ENCODE assay signal across 8 mouse cellular contexts in genomic region chr4:120129233-120129885, GRCm38 (mm10). TPM values are rescaled to one million over a fixed set of nuclear protein-coding genes. Genes with fewer than 3 reads are reported as not detected.
DNase-seq lines count a peak whose midpoint lies in the region; TF ChIP-seq lines count a peak whose summit lies in the region.
"Had no signal": no experiment of that assay in that cellular context is flagged by ENCODE, and none has a peak within 500 bp of the region (broad histone marks: within the 10 kb centered on the region; RNA-seq: fewer than 3 reads in every experiment).

No protein-coding gene starts in this region.

- no peak for TF ChIP-seq EP300 in MEL (IDR thresholded peaks at IDR 0.05; ENCODE audit: low read depth in 1 of 2, low read length in 2 of 2)

- H3K27me3 ChIP-seq in C2C12 (ENCODE audit: control insufficient read depth, insufficient read depth, insufficient read length), result no peaks in the 10 kb centered on the region
- no peaks in the 10 kb centered on the region for H3K27me3 ChIP-seq in MEL (ENCODE audit: control insufficient read depth in 1 of 2, insufficient read depth in 2 of 2, low read length in 2 of 2)

- H3K27ac ChIP-seq in MEL (ENCODE audit: control insufficient read depth, low read depth, low read length), result no peak overlapping the region

- H3K9me3 ChIP-seq in MEL (replicated peaks; ENCODE audit: insufficient read depth, low read length), result no peaks in the 10 kb centered on the region

- DNase-seq in MEL (ENCODE audit: low read depth, low spot score), result peak; percentile 7
- DNase-seq in cerebellum, adult 9-11 months, result peak; percentile 63
- DNase-seq in heart, adult 8-10 months (ENCODE audit: low spot score), result peak; percentile 20
- DNase-seq in kidney, postnatal 10 days, result peak; percentile 70
- peak; percentile 49 for DNase-seq in lung, postnatal 25 days (ENCODE audit: low spot score)
- peak; percentile 65 for DNase-seq in right cerebral cortex, adult 18-20 months

- H3K4me1 ChIP-seq in MEL (ENCODE audit: control insufficient read depth in 1 of 2, insufficient read depth in 2 of 2, low read length in 2 of 2), result no peaks in the 10 kb centered on the region

- H3K4me3 ChIP-seq in C2C12 (ENCODE audit: insufficient read depth, poor library complexity, severe bottlenecking) (no peak overlapping the region), MEL (ENCODE audit: control insufficient read depth in 1 of 2, insufficient read depth in 1 of 2, low read depth in 2 of 2, low read length in 2 of 2) (no peak overlapping the region)

- no peaks in the 10 kb centered on the region for H3K36me3 ChIP-seq in C2C12 (ENCODE audit: control insufficient read depth, insufficient read depth)
- H3K36me3 ChIP-seq in MEL (ENCODE audit: control insufficient read depth in 1 of 2, insufficient read depth in 2 of 2, low read length in 2 of 2), result no peaks in the 10 kb centered on the region

- TF ChIP-seq POLR2A in MEL (IDR thresholded peaks at IDR 0.05; ENCODE audit: control insufficient read depth in 1 of 2, insufficient read depth in 1 of 2, low read depth in 1 of 2, low read length in 2 of 2, poor library complexity in 1 of 2), result no peak

- H3K9ac ChIP-seq in MEL (ENCODE audit: control insufficient read depth, low read depth, low read length, poor library complexity, severe bottlenecking), result no peak overlapping the region

- TF ChIP-seq CTCF in C2C12 (IDR thresholded peaks at IDR 0.05; ENCODE audit: control insufficient read depth, insufficient read depth, insufficient read length) (peak; percentile 65), MEL (IDR thresholded peaks at IDR 0.05 in 2 of 3, conservative IDR thresholded peaks at IDR 0.05 in 1 of 3; ENCODE audit: control insufficient read depth in 1 of 3, insufficient read depth in 1 of 3, low read depth in 2 of 3, low read length in 3 of 3, poor library complexity in 1 of 3, severe bottlenecking in 1 of 3) (peak; percentile 42 to 62 (median 43))

- TF ChIP-seq RAD21 in MEL (IDR thresholded peaks at IDR 0.05; ENCODE audit: low read depth, low read length), result peak; percentile 48

- no peaks in the 10 kb centered on the region for H3K79me2 ChIP-seq in C2C12 (ENCODE audit: control insufficient read depth, insufficient read depth)
- H3K79me2 ChIP-seq in MEL (ENCODE audit: control insufficient read depth, insufficient read depth, low read length, poor library complexity), result no peaks in the 10 kb centered on the region

- no peaks in the 10 kb centered on the region for H3K79me3 ChIP-seq in C2C12 (ENCODE audit: low read depth)

- no peak overlapping the region for H3ac ChIP-seq in C2C12 (ENCODE audit: control insufficient read depth, insufficient read length, low read depth)

TF ChIP-seq in C2C12, 6 proteins besides CTCF, POLR2A, EP300 and RAD21:
- TF ChIP-seq CEBPB (IDR thresholded peaks at IDR 0.05; ENCODE audit: low read depth) (no peak), USF1 (IDR thresholded peaks at IDR 0.05; ENCODE audit: low read depth) (no peak), MYOG (IDR thresholded peaks at IDR 0.05; ENCODE audit: control insufficient read depth, extremely low read depth, insufficient read length) (no peak), MAX (IDR thresholded peaks at IDR 0.05) (no peak), MYOD1 (IDR thresholded peaks at IDR 0.05; ENCODE audit: control insufficient read depth, insufficient read length, low read depth) (no peak), FOSL1 (IDR thresholded peaks at IDR 0.05; ENCODE audit: insufficient read depth, low read length, poor library complexity, severe bottlenecking) (no peak)

TF ChIP-seq in MEL, 35 proteins besides CTCF, POLR2A, EP300 and RAD21:
- no peak for TF ChIP-seq MAX (IDR thresholded peaks at IDR 0.05; ENCODE audit: low read length)
- peak; percentile 38 for TF ChIP-seq SMC3 (IDR thresholded peaks at IDR 0.05; ENCODE audit: low read depth, low read length)

RNA-seq across cellular contexts. Expression of gene Edn2, which starts 31.6 kb away (rescaled TPM):
- polyA plus RNA-seq in C2C12 (2012; fragmentation: generic; extraction: Trizol), result not detected
- total RNA-seq in MEL (2012; rRNA removed), result not detected in 2 replicates
- polyA plus RNA-seq in MEL (2012; ENCODE audit: insufficient read depth in 1 of 2, insufficient read length in 2 of 2, low read depth in 1 of 2, low replicate concordance in 2 of 2, missing spikeins in 1 of 2), result not detected
- total RNA-seq in heart, adult 8-10 months (2022), result not detected
- total RNA-seq: gastrocnemius, postnatal 36 days had no signal

Comparison
In these comparisons a context has a peak if more than half of its experiments do, and no peak if none do; other contexts are left out.
1. DNase-seq: peak in every context shown above with its lines; median percentile 70 in kidney, postnatal 10 days; 65 in right cerebral cortex, adult 18-20 months; 63 in cerebellum, adult 9-11 months; 49 in lung, postnatal 25 days; 20 in heart, adult 8-10 months; 7 in MEL.